Mouse (Mus musculus): ENCODE measurements around the gene Lgals3bp. TPM values are rescaled to one million over a fixed set of nuclear protein-coding genes. Genes with fewer than 3 reads are reported as not detected.
A peak's percentile ranks its signal among the peaks of the same experiment; 100 is the strongest.

Gene Lgals3bp
- polyA plus RNA-seq, 1 experiment from 2014 or later: 43.7 TPM

GRCm38 (mm10) chr11:118349494-118349893 lies 52.4 kb downstream of the Lgals3bp start:
- WGBS (ENCODE audit: insufficient replicate concordance): 57% methylated on average over 5 of the region's 5 CpGs
- H3K4me2 ChIP-seq (ENCODE audit: low read depth, low read length): no peak overlapping the region
- peaks cover 6% of the 10 kb centered on the region for H3K4me1 ChIP-seq (ENCODE audit: control insufficient read depth, low read depth, low read length)
- no peak overlapping the region for H3K4me3 ChIP-seq (ENCODE audit: low read depth, low read length)
- ATAC-seq (ENCODE audit: low read depth): no peak
- peaks cover 14% of the 10 kb centered on the region for H3K27me3 ChIP-seq (ENCODE audit: control insufficient read depth, insufficient read depth, low read depth, low read length)
- H3K27ac ChIP-seq (ENCODE audit: low read length): no peak overlapping the region
- H3K36me3 ChIP-seq (ENCODE audit: control insufficient read depth, insufficient read depth): no peaks in the 10 kb centered on the region
- no peaks in the 10 kb centered on the region for H3K9me3 ChIP-seq (replicated peaks; ENCODE audit: control insufficient read depth, low read length)
- no peak overlapping the region for H3K9ac ChIP-seq (ENCODE audit: low read depth, low read length)

GRCm38 (mm10) chr11:118348877-118349276 lies 53.0 kb downstream of the Lgals3bp start:
- no peaks in the 10 kb centered on the region for H3K9me3 ChIP-seq (replicated peaks; ENCODE audit: control insufficient read depth, low read length)
- no peaks in the 10 kb centered on the region for H3K36me3 ChIP-seq (ENCODE audit: control insufficient read depth, insufficient read depth)
- H3K9ac ChIP-seq (ENCODE audit: low read depth, low read length): no peak overlapping the region
- H3K4me1 ChIP-seq (ENCODE audit: control insufficient read depth, low read depth, low read length): peaks cover 6% of the 10 kb centered on the region
- ATAC-seq (ENCODE audit: low read depth): peak; percentile 45
- WGBS (ENCODE audit: insufficient replicate concordance): 22% methylated on average over 5 of the region's 5 CpGs
- H3K27ac ChIP-seq (ENCODE audit: low read length): no peak overlapping the region
- H3K4me3 ChIP-seq (ENCODE audit: low read depth, low read length): no peak overlapping the region
- no peak overlapping the region for H3K4me2 ChIP-seq (ENCODE audit: low read depth, low read length)
- peaks cover 7% of the 10 kb centered on the region for H3K27me3 ChIP-seq (ENCODE audit: control insufficient read depth, insufficient read depth, low read depth, low read length)

DNA sequence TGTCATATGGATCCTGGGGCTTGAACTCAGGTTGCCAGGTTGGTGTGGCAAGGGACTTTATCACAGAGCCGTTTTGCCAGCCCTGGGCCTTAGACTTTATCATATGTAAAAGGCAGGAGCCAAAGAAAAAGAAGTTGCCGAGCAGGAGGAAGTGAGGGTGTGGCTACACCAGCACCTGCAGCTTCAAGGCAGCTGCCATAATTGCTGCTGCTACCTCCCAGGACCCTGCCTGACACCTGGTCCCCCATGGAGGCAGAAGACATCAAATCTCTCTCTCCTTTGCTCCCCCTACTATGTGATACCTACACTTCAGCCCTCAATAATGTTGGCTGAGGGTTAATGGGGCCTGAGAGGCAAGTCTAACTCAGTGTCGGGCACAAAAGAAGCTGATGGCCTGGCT lies 53.5 kb downstream of the Lgals3bp start:
- H3K9me3 ChIP-seq (replicated peaks; ENCODE audit: control insufficient read depth, low read length): no peaks in the 10 kb centered on the region
- no peak overlapping the region for H3K9ac ChIP-seq (ENCODE audit: low read depth, low read length)
- no peaks in the 10 kb centered on the region for H3K36me3 ChIP-seq (ENCODE audit: control insufficient read depth, insufficient read depth)
- no peak overlapping the region for H3K4me2 ChIP-seq (ENCODE audit: low read depth, low read length)
- no peak overlapping the region for H3K27ac ChIP-seq (ENCODE audit: low read length)
- H3K27me3 ChIP-seq (ENCODE audit: control insufficient read depth, insufficient read depth, low read depth, low read length): peaks cover 3% of the 10 kb centered on the region
- ATAC-seq (ENCODE audit: low read depth): no peak
- H3K4me1 ChIP-seq (ENCODE audit: control insufficient read depth, low read depth, low read length): peaks cover 6% of the 10 kb centered on the region
- H3K4me3 ChIP-seq (ENCODE audit: low read depth, low read length): no peak overlapping the region
- WGBS (ENCODE audit: insufficient replicate concordance): 18% methylated on average over 3 of the region's 3 CpGs

GRCm38 (mm10) chr11:118347911-118348310 lies 54.0 kb downstream of the Lgals3bp start:
- no peak overlapping the region for H3K27ac ChIP-seq (ENCODE audit: low read length)
- H3K4me3 ChIP-seq (ENCODE audit: low read depth, low read length): no peak overlapping the region
- no peaks in the 10 kb centered on the region for H3K36me3 ChIP-seq (ENCODE audit: control insufficient read depth, insufficient read depth)
- WGBS (ENCODE audit: insufficient replicate concordance): 72% methylated on average over 12 of the region's 12 CpGs
- H3K27me3 ChIP-seq (ENCODE audit: control insufficient read depth, insufficient read depth, low read depth, low read length): no peaks in the 10 kb centered on the region
- H3K9me3 ChIP-seq (replicated peaks; ENCODE audit: control insufficient read depth, low read length): no peaks in the 10 kb centered on the region
- ATAC-seq (ENCODE audit: low read depth): no peak
- no peak overlapping the region for H3K4me2 ChIP-seq (ENCODE audit: low read depth, low read length)
- no peak overlapping the region for H3K9ac ChIP-seq (ENCODE audit: low read depth, low read length)
- H3K4me1 ChIP-seq (ENCODE audit: control insufficient read depth, low read depth, low read length): peaks cover 6% of the 10 kb centered on the region

DNA sequence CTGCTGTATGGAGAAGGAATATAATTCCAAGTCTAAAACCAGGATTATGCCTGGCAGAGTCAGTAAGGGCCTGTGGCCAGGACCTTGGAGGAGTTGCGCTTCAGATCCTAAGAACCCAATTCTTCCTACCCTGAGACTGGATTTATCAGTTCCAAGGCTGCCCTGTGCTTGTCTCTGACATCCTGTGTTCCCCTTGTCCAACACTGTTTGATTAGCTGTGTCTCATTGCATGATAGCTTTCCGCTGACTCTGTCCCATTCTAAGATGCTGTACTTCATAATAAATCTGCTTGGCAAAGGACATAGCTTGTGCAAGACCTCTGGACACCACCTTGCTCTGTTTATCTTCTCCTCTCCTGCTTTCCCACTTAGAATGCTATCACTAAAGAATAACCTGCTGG lies 54.5 kb downstream of the Lgals3bp start:
- ATAC-seq (ENCODE audit: low read depth): no peak
- no peak overlapping the region for H3K4me2 ChIP-seq (ENCODE audit: low read depth, low read length)
- WGBS (ENCODE audit: insufficient replicate concordance): 82% methylated on average over 2 of the region's 2 CpGs
- H3K9ac ChIP-seq (ENCODE audit: low read depth, low read length): no peak overlapping the region
- H3K4me3 ChIP-seq (ENCODE audit: low read depth, low read length): no peak overlapping the region
- no peaks in the 10 kb centered on the region for H3K36me3 ChIP-seq (ENCODE audit: control insufficient read depth, insufficient read depth)
- peaks cover 6% of the 10 kb centered on the region for H3K4me1 ChIP-seq (ENCODE audit: control insufficient read depth, low read depth, low read length)
- no peaks in the 10 kb centered on the region for H3K27me3 ChIP-seq (ENCODE audit: control insufficient read depth, insufficient read depth, low read depth, low read length)
- H3K9me3 ChIP-seq (replicated peaks; ENCODE audit: control insufficient read depth, low read length): no peaks in the 10 kb centered on the region
- no peak overlapping the region for H3K27ac ChIP-seq (ENCODE audit: low read length)

DNA sequence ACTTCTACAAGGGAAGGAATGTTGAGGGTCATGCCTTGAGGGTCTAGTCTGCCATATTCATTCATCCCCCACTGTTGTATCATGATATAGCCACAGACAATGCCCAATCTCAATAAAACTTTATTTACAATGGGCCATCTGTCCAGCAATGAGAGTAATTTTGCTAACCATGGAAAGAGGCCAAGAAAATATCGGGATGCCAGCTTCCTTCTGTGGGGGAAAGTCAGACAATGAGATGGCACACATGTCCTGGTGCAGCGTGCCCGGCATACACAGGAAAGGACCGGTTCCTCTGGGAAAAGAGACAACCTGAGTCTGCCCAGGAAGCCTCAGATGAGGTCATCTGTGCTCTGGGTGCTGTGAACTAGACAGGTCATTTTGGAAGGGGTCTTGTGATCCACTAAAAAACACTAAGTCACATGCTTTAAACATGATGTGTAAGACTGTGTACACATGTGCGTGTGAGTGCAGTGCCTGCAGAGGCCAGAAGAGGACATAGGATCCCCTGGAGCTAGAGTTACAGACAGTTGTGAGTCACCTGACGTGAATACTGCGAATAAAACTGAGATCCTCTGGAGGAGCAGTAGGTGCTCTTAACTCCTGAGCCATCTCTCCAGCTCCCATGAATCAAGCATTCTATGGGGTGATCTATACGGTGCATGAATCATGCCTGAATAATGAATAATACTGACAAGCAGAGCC lies 55.3 kb downstream of the Lgals3bp start:
- peaks cover 6% of the 10 kb centered on the region for H3K4me1 ChIP-seq (ENCODE audit: control insufficient read depth, low read depth, low read length)
- H3K4me3 ChIP-seq (ENCODE audit: low read depth, low read length): no peak overlapping the region
- H3K27me3 ChIP-seq (ENCODE audit: control insufficient read depth, insufficient read depth, low read depth, low read length): no peaks in the 10 kb centered on the region
- no peaks in the 10 kb centered on the region for H3K36me3 ChIP-seq (ENCODE audit: control insufficient read depth, insufficient read depth)
- H3K4me2 ChIP-seq (ENCODE audit: low read depth, low read length): no peak overlapping the region
- no peak overlapping the region for H3K27ac ChIP-seq (ENCODE audit: low read length)
- ATAC-seq (ENCODE audit: low read depth): no peak
- 70% methylated on average over 8 of the region's 8 CpGs for WGBS (ENCODE audit: insufficient replicate concordance)
- no peak overlapping the region for H3K9ac ChIP-seq (ENCODE audit: low read depth, low read length)
- no peaks in the 10 kb centered on the region for H3K9me3 ChIP-seq (replicated peaks; ENCODE audit: control insufficient read depth, low read length)

DNA sequence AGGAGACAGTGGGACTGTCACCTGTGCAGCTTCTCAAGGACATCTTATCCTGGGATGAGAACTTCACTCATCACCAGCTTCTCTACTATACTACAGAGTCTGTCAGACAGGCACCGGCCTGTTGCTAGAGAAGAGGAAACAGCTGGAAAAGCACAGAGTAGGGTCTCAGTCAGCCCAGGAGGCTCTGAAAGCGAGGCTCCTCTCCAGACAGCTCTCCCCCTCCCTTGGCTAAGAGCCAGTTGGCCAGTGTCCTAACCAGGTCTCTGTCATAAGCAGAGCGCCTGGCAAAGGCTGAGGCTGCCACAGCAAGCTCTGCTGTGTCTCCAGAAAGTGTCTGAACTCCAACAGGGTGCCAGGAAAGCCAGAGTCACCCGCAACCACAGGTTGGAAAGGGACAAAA lies 56.2 kb downstream of the Lgals3bp start:
- H3K9me3 ChIP-seq (replicated peaks; ENCODE audit: control insufficient read depth, low read length): no peaks in the 10 kb centered on the region
- 37% methylated on average over 4 of the region's 4 CpGs for WGBS (ENCODE audit: insufficient replicate concordance)
- H3K4me1 ChIP-seq (ENCODE audit: control insufficient read depth, low read depth, low read length): peaks cover 6% of the 10 kb centered on the region
- no peak overlapping the region for H3K4me3 ChIP-seq (ENCODE audit: low read depth, low read length)
- H3K27me3 ChIP-seq (ENCODE audit: control insufficient read depth, insufficient read depth, low read depth, low read length): no peaks in the 10 kb centered on the region
- no peaks in the 10 kb centered on the region for H3K36me3 ChIP-seq (ENCODE audit: control insufficient read depth, insufficient read depth)
- ATAC-seq (ENCODE audit: low read depth): no peak
- H3K4me2 ChIP-seq (ENCODE audit: low read depth, low read length): no peak overlapping the region
- no peak overlapping the region for H3K9ac ChIP-seq (ENCODE audit: low read depth, low read length)
- no peak overlapping the region for H3K27ac ChIP-seq (ENCODE audit: low read length)

DNA sequence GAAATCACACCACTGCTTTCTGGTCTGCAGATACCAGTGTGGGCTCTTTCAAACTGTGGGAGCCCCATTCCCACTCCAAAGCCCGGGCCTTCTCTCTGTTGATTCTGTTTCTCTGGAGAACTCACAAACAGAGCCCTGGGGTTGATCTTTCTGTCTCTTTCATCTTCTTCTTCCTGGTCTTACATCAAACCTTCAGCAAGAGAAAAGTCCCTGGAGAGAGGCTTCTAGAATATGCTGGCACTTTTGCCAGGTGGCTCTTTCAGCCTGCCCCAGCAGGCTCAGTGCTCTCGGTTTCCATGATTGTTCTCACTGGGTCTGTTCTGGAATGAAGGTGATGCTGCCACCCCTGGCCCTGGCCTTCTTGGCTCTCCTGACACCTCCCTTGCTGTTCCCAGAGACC lies 58.3 kb downstream of the Lgals3bp start:
- no peaks in the 10 kb centered on the region for H3K9me3 ChIP-seq (replicated peaks; ENCODE audit: control insufficient read depth, low read length)
- no peak for ATAC-seq (ENCODE audit: low read depth)
- no peak overlapping the region for H3K9ac ChIP-seq (ENCODE audit: low read depth, low read length)
- no peak overlapping the region for H3K4me3 ChIP-seq (ENCODE audit: low read depth, low read length)
- WGBS (ENCODE audit: insufficient replicate concordance): 69% methylated on average over 2 of the region's 2 CpGs
- H3K27me3 ChIP-seq (ENCODE audit: control insufficient read depth, insufficient read depth, low read depth, low read length): no peaks in the 10 kb centered on the region
- no peak overlapping the region for H3K4me2 ChIP-seq (ENCODE audit: low read depth, low read length)
- H3K27ac ChIP-seq (ENCODE audit: low read length): no peak overlapping the region
- H3K4me1 ChIP-seq (ENCODE audit: control insufficient read depth, low read depth, low read length): peaks cover 2% of the 10 kb centered on the region; the same call in 1 of the 2 replicates
- H3K36me3 ChIP-seq (ENCODE audit: control insufficient read depth, insufficient read depth): no peaks in the 10 kb centered on the region
